Mouse (Mus musculus) MEL-GATA-1-ER (cell line): Measurements from ENCODE around the gene Fam169b.
"Not testable (repeated sequence)": the region's sequence is repeated elsewhere in the genome, so short reads cannot be mapped to it uniquely, and the experiment has no call there.

Experiments used
- DNase-seq: peaks from one replicate; pipeline ENCODE4 v3.0.0-alpha.2; 2012; ENCODE audit warnings: low read depth; ENCODE audit errors: extremely low read depth

Fam169b gene

DNA sequence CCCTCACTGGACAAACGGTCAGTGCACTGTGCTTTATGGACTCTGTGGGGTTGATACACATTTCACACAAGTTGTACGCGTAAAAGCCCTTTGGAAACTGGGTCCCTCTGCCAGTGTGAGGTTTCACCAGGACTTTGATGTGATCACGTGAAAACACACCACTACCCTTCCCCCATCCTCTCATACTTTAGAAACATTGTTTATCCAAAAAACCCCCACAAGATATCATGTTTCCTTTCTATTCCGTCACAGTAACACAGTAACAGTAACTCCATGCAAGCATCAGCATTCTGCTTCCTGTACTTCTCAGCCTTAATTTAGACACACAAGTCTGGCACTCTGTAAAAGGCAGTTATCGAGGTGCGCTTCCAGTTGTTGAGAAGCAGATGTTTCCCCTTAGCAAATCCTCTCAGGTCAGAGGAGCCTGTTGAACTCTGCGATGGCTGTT lies 12.2 kb downstream of the Fam169b start:
- no peak for DNase-seq

DNA sequence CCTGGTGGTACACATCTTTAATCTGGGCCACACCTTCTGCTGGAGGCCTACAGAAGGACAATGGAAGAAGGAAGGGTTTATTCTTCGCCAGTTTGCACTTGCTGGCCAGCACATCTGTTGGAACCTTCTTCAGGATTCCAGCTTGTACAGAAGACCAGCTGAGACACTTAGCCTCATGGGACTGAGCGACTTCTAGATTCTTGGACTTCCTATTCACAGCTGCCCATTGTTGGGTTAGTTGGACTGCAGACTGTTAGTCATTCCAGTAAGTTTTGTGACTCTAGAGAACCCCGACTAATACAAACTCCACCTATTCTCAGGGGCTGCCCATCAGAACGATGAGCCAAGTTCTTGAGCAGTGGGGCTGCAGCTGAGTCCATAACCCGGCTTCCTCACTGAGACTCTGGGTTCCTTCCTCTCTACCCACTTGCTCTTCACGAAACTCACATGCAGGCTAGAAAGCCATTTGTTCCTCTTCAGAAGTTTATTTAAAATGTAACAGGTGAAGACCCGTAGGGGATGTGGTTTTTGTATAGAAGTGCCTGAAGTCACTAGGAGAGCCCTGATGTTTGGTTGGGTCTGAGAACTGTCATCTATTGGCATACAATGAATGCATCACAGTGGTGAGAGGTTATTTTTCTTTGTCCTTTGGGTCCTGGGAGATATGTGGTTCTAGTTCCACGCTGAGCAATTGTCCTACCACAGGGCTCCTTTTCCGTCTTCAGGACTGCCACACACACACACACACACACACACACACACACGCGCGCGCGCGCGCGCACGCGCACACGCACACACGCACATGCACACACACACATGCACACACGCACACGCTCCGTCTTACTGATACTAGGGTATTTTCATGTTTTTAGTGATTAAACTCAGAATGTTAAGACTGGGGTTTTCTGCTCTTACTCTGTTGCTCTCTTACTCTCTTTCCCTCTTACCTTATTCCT lies 13.2 kb downstream of the Fam169b start:
- no peak for DNase-seq

DNA sequence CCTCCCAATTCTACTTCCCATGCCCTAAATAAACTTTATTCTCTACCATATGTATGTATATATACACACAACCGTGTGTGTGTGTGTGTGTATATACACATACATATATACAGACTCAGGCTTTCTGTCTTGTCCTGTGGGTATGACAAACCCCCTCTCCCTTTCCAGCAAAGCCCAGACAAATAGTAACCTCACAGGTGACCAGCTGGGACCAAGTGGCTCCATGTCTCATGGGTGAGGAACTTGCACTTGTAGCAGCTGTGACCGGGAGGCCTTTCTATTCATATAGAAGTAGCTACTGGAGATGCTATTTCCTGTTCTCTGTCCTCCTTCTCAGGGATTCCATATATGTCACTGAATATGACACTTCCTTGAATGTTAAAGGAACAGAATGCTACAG lies 13.9 kb downstream of the Fam169b start:
- DNase-seq, result no peak

DNA sequence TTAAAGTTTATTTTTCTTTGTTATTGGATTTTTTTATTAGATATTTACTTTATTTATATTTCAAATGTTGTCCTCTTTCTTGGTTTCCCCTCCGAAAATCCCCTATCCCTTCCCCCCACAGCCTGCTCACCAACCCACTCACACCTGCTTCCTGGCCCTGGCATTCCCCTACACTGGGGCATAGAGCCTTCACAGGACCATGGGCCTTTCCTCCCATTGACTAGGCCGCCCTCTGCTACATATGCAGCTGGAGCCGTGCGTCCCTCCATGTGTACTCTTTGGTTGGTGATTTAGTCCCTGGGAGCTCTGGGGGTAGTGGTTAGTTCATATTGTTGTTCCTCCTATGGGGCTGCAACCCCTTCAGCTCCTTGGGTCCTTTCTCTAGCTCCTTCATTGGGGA lies 14.4 kb downstream of the Fam169b start:
- not testable (repeated sequence) for DNase-seq

DNA sequence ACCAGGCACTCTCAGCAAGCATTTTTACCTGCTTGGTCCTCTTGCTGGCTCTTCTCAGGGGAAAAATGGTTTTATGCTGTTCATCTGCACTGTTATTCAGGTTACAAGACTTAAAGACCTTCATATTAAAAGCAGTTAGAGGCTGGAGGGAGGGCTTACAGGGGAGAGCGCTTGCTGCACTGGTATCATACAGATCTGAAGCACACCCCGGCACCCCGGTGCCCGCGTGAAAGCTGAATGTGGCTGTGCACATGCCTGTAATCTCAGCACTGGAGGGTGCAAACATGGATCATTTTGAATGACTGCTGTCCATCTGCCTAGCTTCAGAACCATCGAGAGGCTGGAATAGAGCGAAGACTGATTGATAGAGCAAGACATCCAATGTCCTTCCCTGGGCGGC lies 15.4 kb downstream of the Fam169b start:
- no peak for DNase-seq

DNA sequence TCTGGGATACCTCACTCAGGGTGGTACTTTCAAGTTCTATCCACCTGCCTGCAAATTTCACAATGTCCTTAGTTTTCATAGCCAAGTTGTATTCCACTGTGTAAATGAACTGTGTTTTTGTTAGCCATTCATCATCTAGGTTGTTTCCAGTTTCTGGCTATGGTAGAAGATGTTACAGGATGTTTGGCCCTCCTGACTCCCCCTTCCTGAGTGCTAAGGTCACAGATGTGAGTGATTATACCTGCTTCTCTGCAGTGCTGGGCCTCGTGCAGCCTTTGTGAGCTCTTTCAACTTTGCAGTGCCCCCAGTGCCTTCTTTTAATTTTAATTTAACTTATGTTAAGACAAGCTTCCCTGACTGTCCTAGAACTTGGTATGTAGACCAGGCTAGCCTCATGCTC lies 18.0 kb downstream of the Fam169b start:
- no peak for DNase-seq

DNA sequence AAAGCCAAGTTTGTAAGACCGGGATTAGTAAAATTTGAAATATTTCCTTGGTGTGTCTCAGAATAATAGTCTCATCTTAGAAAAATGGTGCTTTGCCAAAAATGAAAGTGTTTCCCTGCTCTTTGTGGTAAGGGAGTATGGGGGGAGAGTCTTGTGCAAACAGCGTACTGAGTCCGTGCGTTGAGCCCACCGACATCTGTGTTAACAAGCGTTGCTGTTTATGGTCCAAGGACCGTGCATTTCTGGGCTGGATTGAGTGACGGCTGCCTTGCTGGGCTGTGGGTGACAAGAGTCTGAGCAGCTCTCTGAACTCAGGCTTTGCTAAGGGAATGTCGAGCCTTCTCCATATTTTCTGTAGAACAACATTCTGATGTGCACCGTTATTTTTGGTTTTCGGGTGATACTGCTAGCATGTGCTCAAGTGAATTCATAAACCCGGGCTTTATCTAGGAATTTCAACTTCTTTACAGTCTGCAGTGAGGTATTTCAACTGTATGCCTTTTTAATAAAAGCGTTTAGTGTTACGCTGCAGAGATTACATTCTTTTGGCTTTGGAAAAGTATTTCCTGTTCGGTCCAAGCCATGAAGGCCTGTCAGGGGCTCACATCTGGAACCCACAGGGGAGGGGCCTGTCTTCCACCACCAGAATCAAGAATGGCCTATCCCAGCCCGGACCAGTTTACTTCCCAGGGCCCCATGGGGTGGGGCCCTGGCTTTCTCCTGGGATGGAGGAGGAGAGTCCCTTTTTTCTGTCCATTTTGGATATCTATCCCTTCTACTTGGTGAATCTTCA lies 20.6 kb downstream of the Fam169b start:
- DNase-seq, result no peak

DNA sequence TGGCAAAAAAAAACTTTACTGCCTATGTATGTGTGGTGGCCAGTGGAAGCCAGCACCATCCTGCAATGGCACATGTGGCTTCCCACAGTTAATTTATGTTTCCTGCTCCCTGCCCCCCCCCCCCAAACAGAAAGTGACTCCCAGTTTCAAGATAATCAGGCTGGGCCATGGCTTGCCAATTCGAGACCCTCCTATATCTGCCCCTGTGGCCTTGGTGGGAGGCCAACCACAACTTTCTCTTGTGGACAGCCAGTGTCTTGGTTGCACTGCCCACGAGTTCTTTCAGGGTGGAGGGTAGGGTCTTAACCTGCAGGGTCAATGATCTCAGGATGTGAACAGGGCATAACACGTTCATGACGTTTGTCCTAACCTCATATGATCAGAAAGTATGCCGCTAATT lies 22.8 kb downstream of the Fam169b start:
- no peak for DNase-seq

DNA sequence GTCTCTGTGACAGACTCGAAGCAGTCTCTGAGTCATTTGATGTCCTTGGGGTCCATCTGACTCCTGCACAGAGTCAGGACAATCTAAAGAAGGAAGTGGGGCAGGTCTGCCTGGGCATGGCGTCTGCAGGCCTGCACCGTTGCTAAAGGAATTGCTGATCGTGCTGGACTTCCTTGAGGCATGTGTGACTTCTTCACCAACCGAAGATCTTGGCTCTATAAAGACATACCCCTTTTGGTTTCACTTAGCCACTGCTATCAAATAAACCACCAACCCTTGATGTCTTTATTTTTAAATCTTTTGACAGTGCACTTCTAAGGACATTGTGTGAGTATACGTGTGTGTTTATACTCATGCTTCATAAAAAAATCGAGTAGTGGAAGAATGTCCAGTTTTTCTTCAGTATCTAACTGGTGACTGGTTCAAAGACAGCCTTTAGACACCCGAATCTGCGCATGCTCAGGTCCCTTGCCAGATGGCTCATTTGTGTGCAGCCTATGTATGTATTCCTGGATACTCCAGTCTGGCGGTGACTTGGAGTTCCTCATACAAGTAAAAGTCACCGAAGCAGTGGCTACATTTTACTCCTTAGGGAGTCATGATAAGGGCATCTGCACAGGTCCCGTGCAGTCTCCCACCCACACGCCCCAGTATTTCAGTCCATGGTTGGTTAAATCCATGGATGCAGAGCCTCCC lies 24.9 kb downstream of the Fam169b start:
- DNase-seq, result no peak

DNA sequence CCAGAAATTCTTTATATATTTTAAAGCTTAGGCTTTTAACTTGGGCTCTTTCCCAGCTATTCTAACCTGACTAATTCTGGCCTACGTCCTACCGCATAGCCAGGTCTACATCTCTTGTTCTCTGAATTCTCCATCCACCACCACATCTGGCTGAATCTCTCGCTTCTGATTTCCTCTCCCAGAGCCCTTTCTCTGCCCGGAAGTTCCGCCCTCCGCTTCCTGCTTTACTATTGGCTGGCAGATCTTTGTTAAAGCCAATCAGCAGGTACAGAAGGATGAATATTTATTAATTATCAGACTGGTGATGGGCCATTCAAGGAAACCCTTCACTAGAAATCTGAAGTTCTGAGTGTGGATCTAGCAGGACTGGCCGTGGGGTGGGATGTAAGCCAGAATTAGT lies 27.5 kb downstream of the Fam169b start:
- peak; percentile 79 for DNase-seq

DNA sequence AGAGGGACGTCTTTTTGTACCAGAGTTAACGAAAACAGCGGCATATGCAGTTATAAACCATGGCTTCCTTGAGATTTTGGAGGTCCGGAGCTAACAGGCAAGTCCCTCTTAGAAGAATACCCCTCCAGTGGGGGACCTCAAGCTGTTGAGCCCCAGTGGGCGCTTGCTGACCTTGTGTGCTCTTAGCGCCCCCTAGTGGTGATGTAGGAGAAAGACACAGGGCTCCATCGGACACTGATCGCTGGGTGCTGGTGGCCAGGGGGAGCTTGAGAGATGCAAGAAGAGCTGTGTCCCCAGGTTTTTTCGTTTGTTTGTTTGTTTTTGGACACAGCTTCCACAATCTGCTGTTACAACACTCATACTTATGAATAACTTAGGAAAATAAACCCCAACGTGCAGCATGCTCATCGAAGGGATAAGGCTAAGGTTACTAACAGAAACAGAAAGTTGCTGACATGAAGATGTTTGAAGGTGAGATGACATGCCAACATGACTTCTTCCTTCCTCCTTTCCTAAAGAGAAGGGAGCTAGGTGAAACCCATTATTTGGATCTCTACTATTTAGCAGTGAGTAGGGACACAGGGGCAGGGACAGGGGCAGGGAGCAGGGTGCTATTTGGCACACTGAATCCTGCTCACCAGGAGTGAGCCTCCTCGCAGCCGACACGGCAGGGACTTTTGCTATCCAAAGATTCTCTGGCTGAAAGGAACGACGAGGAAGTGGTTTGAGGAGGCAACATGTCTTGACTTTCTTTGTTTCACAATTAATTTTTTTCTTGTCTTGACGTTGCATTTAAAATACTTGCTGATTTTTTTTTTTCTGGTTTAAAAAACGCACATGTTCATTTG lies 29.2 kb downstream of the Fam169b start:
- DNase-seq, result peak; percentile 47

DNA sequence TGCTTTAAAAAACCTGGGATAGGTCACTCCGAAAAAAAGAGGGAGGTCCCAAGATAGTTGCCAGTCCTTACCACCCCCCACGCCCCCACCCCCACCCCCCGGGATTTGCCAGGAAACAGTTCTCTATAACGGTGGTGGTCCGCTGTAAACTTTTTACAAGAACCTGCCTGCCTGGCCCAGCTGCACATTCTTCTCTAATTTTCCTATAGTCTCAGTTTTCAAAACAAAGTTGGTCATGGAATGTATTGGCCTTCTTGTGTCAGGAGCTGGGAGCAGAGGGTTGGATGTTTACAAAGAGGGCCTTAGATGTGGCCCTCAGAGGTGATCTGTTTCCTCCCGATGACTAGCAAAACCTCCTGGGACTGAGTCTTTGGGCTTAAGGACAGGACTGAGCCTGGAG lies 30.0 kb downstream of the Fam169b start:
- DNase-seq, result no peak

DNA sequence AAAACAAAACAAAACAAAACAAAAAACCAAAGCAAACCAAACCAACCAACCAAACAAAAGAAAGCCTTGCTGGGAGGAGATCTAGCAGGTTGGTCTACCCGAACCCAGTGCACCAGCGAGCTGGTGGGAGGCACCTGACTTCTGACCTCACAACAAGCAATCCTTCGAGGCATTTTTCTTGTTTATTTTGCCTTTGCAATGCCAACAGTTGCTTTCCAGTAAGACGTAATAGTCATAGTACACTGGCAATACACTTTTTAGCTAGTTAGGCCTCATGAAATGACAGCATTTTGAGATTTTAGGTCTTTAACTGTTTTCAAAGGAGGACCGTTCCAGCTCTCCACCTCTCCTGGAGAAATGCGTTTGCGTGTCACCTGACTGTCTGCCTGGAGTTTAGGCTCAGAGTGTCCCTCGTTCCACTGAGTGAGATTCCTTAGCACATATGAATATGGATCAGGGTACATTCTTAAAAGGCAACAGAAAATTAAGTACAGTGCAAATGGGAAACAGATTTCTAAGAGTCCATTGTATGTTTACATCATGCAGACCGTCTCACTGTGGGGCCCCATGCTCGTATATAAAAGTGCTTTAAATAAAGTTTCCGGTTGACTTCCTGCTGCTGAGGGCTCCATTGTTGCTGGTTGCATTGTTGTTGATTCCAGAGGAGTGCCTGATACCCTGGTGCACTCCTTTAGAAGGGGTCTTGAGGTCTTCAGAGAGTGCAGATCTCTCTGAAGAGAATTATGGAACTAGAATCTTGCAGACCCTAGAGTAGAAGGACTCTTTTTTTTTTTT lies 32.3 kb downstream of the Fam169b start:
- DNase-seq, result no peak

DNA sequence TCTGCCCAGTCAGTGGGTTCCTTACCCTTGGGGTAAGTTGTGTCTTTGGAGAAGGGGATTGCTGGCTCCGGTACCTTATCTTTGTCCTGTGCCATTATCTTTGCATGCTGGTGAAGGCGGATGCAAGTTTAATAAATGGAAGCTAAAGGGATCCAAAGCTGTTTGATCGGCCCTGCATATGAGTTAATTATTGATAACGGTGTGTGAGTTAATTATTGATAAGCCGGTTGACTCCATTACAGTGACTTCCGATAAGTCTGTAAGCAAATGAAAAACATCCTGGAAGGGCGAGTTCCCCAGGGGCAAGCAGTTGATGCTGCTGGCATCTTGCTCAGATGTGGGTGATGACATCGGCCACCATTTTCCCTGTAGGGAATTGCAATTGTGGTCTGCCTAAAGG lies 33.1 kb downstream of the Fam169b start:
- no peak for DNase-seq

DNA sequence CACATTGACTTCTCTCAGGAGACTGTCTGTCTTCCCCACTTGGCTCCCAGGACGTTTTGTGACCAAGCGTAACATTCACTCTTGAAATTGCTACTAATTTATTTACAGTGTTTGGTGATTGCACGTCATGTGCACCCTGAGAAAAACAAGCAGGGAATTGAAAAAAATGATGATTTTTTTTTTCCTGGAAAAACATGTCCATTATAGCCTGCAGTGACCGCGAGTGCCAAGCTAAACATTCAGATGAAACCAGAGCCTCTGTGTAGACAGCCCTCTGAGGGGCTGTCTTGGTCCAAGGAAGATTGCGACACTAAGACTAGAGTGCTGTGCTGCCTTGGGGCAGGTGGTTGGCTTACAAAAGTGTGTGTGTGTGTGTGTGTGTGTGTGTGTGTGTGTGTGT lies 37.8 kb downstream of the Fam169b start:
- no peak for DNase-seq

DNA sequence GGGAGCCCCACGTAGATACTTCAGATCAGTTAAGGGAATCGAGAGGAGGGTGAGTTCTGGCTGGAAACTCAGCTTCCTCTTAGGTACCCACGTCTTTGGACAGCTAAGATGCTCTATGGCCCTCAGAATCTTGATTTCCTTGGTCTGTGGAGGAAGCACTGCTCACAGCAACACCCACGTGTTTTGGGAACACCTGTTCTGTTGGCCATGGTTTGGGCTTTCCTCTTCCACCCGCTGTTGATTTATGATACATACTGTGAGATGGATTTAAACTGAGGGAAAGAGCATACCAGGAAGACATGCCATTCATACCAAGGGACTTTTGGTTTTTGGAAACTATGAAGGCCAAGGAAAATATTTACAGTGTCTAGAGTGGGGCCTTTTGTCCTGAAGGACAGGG lies 38.8 kb downstream of the Fam169b start:
- no peak for DNase-seq

DNA sequence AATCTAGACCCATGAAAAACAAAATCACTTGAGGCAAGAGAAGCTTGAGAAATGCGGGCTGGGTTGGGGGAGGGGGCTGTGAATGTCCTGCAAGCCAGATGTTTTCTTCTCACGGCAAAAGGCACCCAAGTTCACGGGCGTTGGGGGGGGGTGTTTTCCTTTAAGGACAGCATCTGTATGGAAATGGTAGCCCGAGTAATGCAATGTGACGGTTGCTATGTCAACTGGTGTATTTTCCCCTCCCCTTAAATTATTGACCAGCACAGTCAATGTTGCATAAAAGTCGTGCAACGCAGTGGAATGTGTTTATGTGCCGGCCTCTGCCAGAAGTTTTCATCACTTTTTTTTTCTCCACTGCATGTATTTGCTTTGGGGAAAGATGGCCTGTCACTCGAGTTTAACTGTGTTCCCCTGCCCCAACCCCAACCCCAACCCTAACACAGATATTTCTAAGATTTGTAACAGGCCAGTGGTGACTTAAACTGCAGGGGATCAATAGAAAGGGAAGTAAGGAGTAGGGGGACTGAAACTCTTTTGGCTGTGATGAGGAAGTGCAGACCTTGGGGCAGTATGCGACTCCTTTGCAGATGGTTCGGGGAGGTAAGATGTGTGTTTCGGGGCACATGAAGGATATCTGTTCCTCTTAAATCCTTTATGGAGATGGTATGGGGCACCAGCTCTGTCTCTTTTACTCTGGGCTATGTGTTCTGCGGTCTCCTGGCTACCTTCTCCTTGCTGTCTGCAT lies 39.6 kb downstream of the Fam169b start:
- no peak for DNase-seq

DNA sequence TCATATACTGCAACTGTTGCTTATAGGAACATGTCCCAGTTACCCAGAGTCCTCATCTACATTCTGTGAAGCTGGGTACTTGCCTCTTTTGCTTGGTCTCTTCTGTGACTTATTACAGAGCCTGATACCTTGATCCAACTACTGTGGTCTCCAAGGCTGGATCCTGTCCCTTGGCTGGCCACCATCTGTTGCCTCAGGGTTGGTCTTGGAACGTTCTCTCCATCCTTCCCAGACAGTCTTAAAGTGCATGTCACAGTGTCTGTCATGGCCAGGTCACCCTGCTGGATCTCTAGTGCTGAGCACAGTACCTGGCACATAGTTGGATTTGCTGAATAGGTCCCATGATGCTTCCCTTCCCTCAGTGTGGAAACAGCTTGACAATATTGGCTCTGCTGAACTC lies 40.6 kb downstream of the Fam169b start:
- no peak for DNase-seq

DNA sequence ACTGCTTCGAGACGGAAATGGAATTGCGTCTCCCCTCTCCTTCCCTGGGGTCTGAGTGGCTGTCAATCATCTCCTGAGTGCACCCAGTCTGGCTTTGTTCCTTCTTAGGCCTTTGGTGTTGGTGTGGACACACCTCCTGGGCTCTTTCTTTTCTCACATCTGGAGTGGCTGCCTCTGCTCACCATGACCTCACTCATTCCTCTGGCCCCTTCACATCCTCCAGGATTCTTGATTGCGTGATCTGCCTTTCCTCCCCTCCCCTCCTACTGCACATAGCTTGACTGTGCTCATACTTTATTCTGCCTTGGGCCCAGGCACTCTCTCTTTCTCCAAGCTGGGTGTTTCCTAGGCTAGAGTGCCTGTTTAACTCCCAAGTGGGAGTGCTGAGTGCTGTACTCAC lies 41.4 kb downstream of the Fam169b start:
- DNase-seq, result no peak
